Mouse (Mus musculus) liver, embryonic 16.5 days (tissue): ENCODE data around the gene Tldc1. TPM values are rescaled to one million over a fixed set of nuclear protein-coding genes. Genes with fewer than 3 reads are reported as not detected.

ENCODE experiments used
- ATAC-seq: fragments of 200-750 bp; cut with Nextera tagmentation; 2 replicates; pipeline ENCODE4 v1.8.0; 2017; ENCODE audit warnings: low read depth, mild to moderate bottlenecking, moderate number of reproducible peaks, moderate library complexity
- H3K27ac ChIP-seq: fragments of 300-500 bp; sonication (generic); 2 replicates; pipeline ENCODE4 v1.5.1; 2014; ENCODE audit warnings: mild to moderate bottlenecking, low read length
- H3K27me3 ChIP-seq: fragments of 300-500 bp; sonication (generic); 2 replicates; pipeline ENCODE4 v1.6.1; 2014; ENCODE audit warnings: low read depth, low read length, mixed read lengths; ENCODE audit not compliant: control insufficient read depth, insufficient read depth
- H3K36me3 ChIP-seq: fragments of 300-500 bp; sonication (generic); 2 replicates; pipeline ENCODE4 v1.6.1; 2014; ENCODE audit warnings: mild to moderate bottlenecking; ENCODE audit not compliant: control insufficient read depth, insufficient read depth
- H3K4me1 ChIP-seq: fragments of 300-500 bp; sonication (generic); 2 replicates; pipeline ENCODE4 v1.6.1; 2014; ENCODE audit warnings: low read depth, low read length, mixed read lengths; ENCODE audit not compliant: control insufficient read depth
- H3K4me2 ChIP-seq: fragments of 300-500 bp; sonication (generic); 2 replicates; pipeline ENCODE4 v1.6.1; 2014; ENCODE audit warnings: low read depth, low read length, mixed read lengths
- H3K4me3 ChIP-seq: fragments of 300-500 bp; sonication (generic); 2 replicates; pipeline ENCODE4 v1.5.1; 2014; ENCODE audit warnings: low read depth, mild to moderate bottlenecking, low read length
- H3K9ac ChIP-seq: fragments of 300-500 bp; sonication (generic); 2 replicates; pipeline ENCODE4 v1.6.1; 2014; ENCODE audit warnings: low read depth, low read length
- H3K9me3 ChIP-seq: fragments of 300-500 bp; sonication (generic); replicated peaks from 2 replicates; pipeline ENCODE4 v1.6.1; 2016; ENCODE audit warnings: low read length; ENCODE audit not compliant: control insufficient read depth
- WGBS: fragments of 180-500 bp; shearing (Covaris S2); extraction: QIAGEN DNeasy Blood & Tissue Kit; methylation state at CpG from one replicate; pipeline ENCODE4 v1.1.7; 2014; ENCODE audit not compliant: insufficient replicate concordance; 5-methylcytosine and 5-hydroxymethylcytosine counted together
- polyA plus RNA-seq: library from polyadenylated mRNA; unstranded; fragments of >200 nt; fragmentation: Nextera tagmentation; extraction: Ambion mirVana; gene quantifications from 2 replicates; pipeline ENCODE4 v1.2.1, GENCODE M21; 2015

Gene Tldc1
- polyA plus RNA-seq, 1 experiment from 2014 or later: 4.7 TPM

GRCm38 (mm10) chr8:119807687-119808086 lies 29.5 kb upstream of the Tldc1 start:
- H3K9ac ChIP-seq: no peak overlapping the region
- no peak for ATAC-seq
- H3K27me3 ChIP-seq: no peaks in the 10 kb centered on the region
- no peak overlapping the region for H3K4me2 ChIP-seq
- peaks cover 12% of the 10 kb centered on the region for H3K4me1 ChIP-seq
- 45% methylated on average over 4 of the region's 4 CpGs for WGBS
- no peak overlapping the region for H3K27ac ChIP-seq
- H3K36me3 ChIP-seq: no peaks in the 10 kb centered on the region; the same call in 1 of the 2 replicates
- H3K9me3 ChIP-seq: no peaks in the 10 kb centered on the region
- no peak overlapping the region for H3K4me3 ChIP-seq

GRCm38 (mm10) chr8:119806422-119807263 lies 28.4 kb upstream of the Tldc1 start:
- 73% methylated on average over 14 of the region's 14 CpGs for WGBS
- Histone ChIP-seq H3K27me3 (no peaks in the 10 kb centered on the region), H3K9ac (no peak overlapping the region), H3K36me3 (no peaks in the 10 kb centered on the region; the same call in 1 of the 2 replicates), H3K9me3 (no peaks in the 10 kb centered on the region), H3K4me2 (no peak overlapping the region), H3K4me1 (peaks cover 2% of the 10 kb centered on the region; the same call in 1 of the 2 replicates), H3K4me3 (no peak overlapping the region), H3K27ac (no peak overlapping the region)
- 0 out of 2 replicates have a peak, but pooled peaks have one; percentile 16 for ATAC-seq

GRCm38 (mm10) chr8:119805275-119805674 lies 27.1 kb upstream of the Tldc1 start:
- Histone ChIP-seq H3K27me3 (no peaks in the 10 kb centered on the region), H3K9ac (no peak overlapping the region), H3K36me3 (no peaks in the 10 kb centered on the region; the same call in 1 of the 2 replicates), H3K4me1 (no peaks in the 10 kb centered on the region; the same call in 1 of the 2 replicates), H3K9me3 (no peaks in the 10 kb centered on the region), H3K4me2 (no peak overlapping the region), H3K27ac (no peak overlapping the region), H3K4me3 (no peak overlapping the region)
- 64% methylated on average over 8 of the region's 8 CpGs for WGBS
- ATAC-seq: no peak

GRCm38 (mm10) chr8:119802592-119802991 lies 24.4 kb upstream of the Tldc1 start:
- ATAC-seq: no peak
- WGBS: 60% methylated on average over 1 of the region's 1 CpGs

GRCm38 (mm10) chr8:119801168-119801567 lies 23.0 kb upstream of the Tldc1 start:
- no peak overlapping the region for H3K27ac ChIP-seq
- no peaks in the 10 kb centered on the region for H3K36me3 ChIP-seq
- H3K9me3 ChIP-seq: no peaks in the 10 kb centered on the region
- H3K9ac ChIP-seq: no peak overlapping the region
- H3K27me3 ChIP-seq: no peaks in the 10 kb centered on the region
- peaks cover 5% of the 10 kb centered on the region for H3K4me1 ChIP-seq
- H3K4me2 ChIP-seq: no peak overlapping the region
- ATAC-seq: no peak
- no peak overlapping the region for H3K4me3 ChIP-seq
- 13% methylated on average over 3 of the region's 4 CpGs for WGBS

More at GRCm38 (mm10) chr8:119802592-119802991, 24.4 kb upstream of the Tldc1 start:
- Histone ChIP-seq H3K4me1 (peaks cover 5% of the 10 kb centered on the region), H3K27me3 (no peaks in the 10 kb centered on the region), H3K36me3 (no peaks in the 10 kb centered on the region), H3K4me2 (no peak overlapping the region), H3K27ac (no peak overlapping the region), H3K9me3 (no peaks in the 10 kb centered on the region), H3K4me3 (no peak overlapping the region), H3K9ac (no peak overlapping the region)

GRCm38 (mm10) chr8:119798965-119799264 lies 20.7 kb upstream of the Tldc1 start:
- Histone ChIP-seq H3K4me3 (no peak overlapping the region), H3K27ac (no peak overlapping the region), H3K4me1 (peaks cover 5% of the 10 kb centered on the region), H3K9me3 (no peaks in the 10 kb centered on the region), H3K4me2 (peak overlapping the region; percentile 22; the same call in 1 of the 2 replicates), H3K9ac (no peak overlapping the region), H3K36me3 (no peaks in the 10 kb centered on the region), H3K27me3 (no peaks in the 10 kb centered on the region)
- peak; percentile 16; the same call in 1 of the 2 replicates for ATAC-seq
- 39% methylated on average over 2 of the region's 2 CpGs for WGBS

GRCm38 (mm10) chr8:119798170-119798964 lies 20.2 kb upstream of the Tldc1 start:
- Histone ChIP-seq H3K9me3 (no peaks in the 10 kb centered on the region), H3K36me3 (no peaks in the 10 kb centered on the region), H3K4me2 (peak overlapping the region; percentile 22), H3K27me3 (no peaks in the 10 kb centered on the region), H3K9ac (no peak overlapping the region), H3K4me3 (peak overlapping the region; percentile 12; the same call in 1 of the 2 replicates), H3K4me1 (peaks cover 5% of the 10 kb centered on the region), H3K27ac (no peak overlapping the region)
- 8% methylated on average over 15 of the region's 15 CpGs for WGBS
- peak; percentile 25 for ATAC-seq

GRCm38 (mm10) chr8:119795651-119796050 lies 17.4 kb upstream of the Tldc1 start:
- H3K4me2 ChIP-seq: no peak overlapping the region
- WGBS: 56% methylated on average over 3 of the region's 3 CpGs

GRCm38 (mm10) chr8:119794689-119795088 lies 16.5 kb upstream of the Tldc1 start:
- peaks cover 19% of the 10 kb centered on the region for H3K4me1 ChIP-seq
- H3K4me2 ChIP-seq: no peak overlapping the region
- no peaks in the 10 kb centered on the region for H3K27me3 ChIP-seq
- no peak overlapping the region for H3K4me3 ChIP-seq
- ATAC-seq: no peak
- no peaks in the 10 kb centered on the region for H3K9me3 ChIP-seq
- H3K27ac ChIP-seq: no peak overlapping the region
- no peak overlapping the region for H3K9ac ChIP-seq
- H3K36me3 ChIP-seq: no peaks in the 10 kb centered on the region
- WGBS: 38% methylated on average over 7 of the region's 7 CpGs

More at GRCm38 (mm10) chr8:119795651-119796050, 17.4 kb upstream of the Tldc1 start:
- no peak overlapping the region for H3K27ac ChIP-seq
- H3K4me3 ChIP-seq: no peak overlapping the region
- no peaks in the 10 kb centered on the region for H3K9me3 ChIP-seq
- no peak overlapping the region for H3K9ac ChIP-seq
- H3K36me3 ChIP-seq: no peaks in the 10 kb centered on the region
- H3K4me1 ChIP-seq: peaks cover 16% of the 10 kb centered on the region
- no peak for ATAC-seq
- no peaks in the 10 kb centered on the region for H3K27me3 ChIP-seq
